Mouse (Mus musculus) lung, adult 18-20 months (tissue): ENCODE measurements around the gene Rrnad1.

Source experiments
- DNase-seq, 2 experiments: peaks; one replicate each; pipeline ENCODE4 v3.0.0; 2022; ENCODE audit warnings: mixed read lengths in 2 of 2

The Rrnad1 gene

GRCm38 (mm10) chr3:87877730-87878129 lies 52.8 kb downstream of the Rrnad1 start:
- no peak for DNase-seq
